Mouse (Mus musculus) erythroblast, embryonic 14.5 days (primary cell): ENCODE results near the gene Crabp1.

ENCODE experiments used
- GATA1 ChIP-seq: IDR thresholded peaks from 2 replicates; pipeline ENCODE4 v1.6.1; 2012; ENCODE audit warnings: low read length, inconsistent platforms, mixed read lengths
- TAL1 ChIP-seq: IDR thresholded peaks from 3 replicates; pipeline ENCODE4 v1.6.1; 2012; ENCODE audit warnings: low read length, inconsistent platforms, mixed read lengths

DNA sequence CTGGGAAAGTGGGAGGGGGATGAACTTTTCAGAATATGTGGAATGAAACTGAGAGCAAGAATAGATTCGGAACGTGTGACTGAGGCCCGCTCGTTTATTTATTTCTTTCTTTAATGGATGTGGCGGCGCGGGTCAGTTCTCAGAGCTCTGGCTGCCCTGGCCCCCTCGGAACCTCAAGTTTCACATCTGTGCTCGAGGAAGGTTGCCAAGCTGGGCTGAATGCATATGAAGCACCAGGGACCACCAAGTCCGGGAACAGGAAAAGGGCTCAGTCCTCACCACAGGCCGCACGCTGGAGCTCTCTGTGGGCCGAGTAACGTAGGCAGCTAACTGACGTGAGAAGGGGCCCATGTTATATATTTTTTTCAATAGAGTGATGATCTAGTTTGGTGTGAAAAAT, 18.0 kb downstream of the Crabp1 start:
- no peak for TF ChIP-seq GATA1
- no peak for TF ChIP-seq TAL1
